Mouse (Mus musculus) heart, postnatal 10 days (tissue): ENCODE measurements around the gene Arl14. TPM values are rescaled to one million over a fixed set of nuclear protein-coding genes. Genes with fewer than 3 reads are reported as not detected.
"Not testable (repeated sequence)": the region's sequence is repeated elsewhere in the genome, so short reads cannot be mapped to it uniquely, and the experiment has no call there.

Experiments used
- DNase-seq, 2 experiments: peaks; one replicate each; pipeline ENCODE4 v3.0.0; 2021
- intact Hi-C: fragments of 180-260 bp; cut with DNase I; formaldehyde crosslinking; loops from one replicate; pipeline ENCODE4 v1.15.1; 2025
- total RNA-seq, 2 experiments: library from RNA; stranded (reverse); gene quantifications; 2 replicates each; pipeline ENCODE4 v1.2.3; 2021

Arl14 gene
- total RNA-seq, 2 experiments from 2014 or later: not detected

DNA sequence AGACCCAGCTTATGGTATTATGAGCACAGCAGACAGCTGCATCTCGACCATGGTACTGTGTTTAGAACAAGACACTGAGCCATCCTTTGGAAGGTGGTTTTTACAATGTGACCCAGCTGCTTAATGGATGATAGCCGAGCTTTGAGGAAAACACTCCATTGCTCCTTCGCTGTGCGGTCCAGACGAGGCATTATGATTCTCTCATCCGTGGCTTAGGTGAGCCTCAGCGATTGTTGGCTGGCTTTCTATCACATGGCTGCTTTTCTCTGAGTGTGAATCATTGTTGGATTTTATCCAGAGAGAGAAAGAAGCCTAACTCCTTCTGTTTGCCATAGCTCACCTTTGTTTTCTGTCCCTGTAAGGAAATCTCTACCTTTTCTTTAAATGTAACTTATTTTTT lies 32.5 kb downstream of the Arl14 start:
- DNase-seq: no peak
- intact Hi-C loops: loop anchor here (5.0 to 10.0 kb wide), 4 partner anchors 63 to 650 kb away; partner anchors contain the start of gene Ppm1l

DNA sequence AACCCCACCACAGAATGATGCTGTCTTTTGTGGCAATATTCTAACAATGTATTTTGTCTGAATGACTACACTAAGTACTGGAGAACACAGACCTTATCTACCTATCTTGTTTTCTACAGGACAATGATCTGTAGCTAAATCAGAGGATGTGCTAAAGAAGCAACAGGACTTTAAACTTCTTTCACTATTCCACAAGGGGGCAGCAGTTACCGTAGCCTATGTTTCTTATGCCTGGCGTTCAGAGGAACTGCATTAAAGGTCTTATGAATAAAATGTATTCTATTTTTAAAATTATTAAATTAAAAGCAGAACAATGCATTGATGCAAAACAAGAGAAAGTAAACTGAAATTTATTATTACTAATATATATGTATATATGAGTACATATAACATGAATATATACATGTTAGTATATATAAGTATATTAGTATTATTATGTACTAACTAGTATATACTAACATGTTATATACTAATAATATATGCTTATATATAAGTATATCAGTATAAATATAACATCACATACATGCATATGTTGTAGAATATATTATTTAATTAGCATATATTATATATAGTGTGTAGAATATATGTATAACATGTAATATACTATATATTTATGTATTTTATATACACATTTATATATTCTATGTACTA lies 35.0 kb downstream of the Arl14 start:
- intact Hi-C loops: loop anchor here (1.0 to 10.0 kb wide), 5 partner anchors 60 to 648 kb away; partner anchors contain the start of gene Ppm1l
- peak; percentile 60 to 74 for DNase-seq

DNA sequence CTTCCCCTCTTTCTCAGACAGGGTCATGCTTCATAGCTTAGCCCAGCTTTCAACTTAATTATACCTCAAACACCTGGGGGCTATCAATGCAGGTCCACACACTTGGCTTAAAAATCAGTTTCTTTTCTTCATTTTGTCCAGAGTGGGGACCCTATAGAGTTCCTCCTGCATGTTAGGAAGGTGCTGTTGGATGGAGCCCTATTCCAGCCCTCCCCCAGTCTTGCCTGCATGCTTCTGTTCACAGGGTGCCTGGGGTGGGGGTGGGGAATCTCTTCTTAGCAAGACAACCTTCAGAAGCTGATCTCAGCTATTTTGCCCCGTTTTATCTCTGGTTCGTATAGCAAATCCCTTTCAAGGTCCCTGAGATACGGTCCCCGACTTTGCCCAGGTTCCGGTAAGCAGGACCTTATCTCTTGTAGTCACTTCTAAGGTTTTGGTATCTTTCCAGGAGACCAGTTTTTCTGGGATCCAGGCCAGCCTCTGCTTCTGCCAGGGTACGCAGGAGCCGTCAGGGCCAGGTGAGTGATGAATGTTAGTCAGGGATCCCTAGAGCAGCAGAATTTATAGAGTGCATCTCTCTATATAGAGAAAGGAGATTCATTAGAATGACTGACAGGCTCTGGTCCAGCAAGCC lies 40.9 kb downstream of the Arl14 start:
- intact Hi-C loops: no loop called here
- peak; percentile 25 to 40 for DNase-seq

DNA sequence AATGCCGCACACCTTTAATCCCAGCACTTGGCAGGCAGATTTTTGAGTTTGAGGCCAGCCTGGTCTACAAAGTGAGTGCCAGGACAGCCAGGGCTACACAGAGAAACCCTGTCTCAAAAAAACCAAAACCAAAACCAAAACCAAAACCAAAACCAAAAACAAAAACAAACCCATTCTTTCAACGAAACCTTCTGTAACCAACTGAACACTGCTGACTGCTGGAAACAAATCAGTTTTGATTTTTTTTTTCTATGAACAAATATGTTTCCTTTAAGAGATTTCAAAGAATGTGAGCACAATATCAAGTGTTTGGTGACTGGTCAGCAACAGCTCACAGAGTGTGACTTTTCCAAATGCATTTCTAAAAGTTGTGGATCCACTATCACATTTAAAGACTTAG lies 42.1 kb downstream of the Arl14 start:
- intact Hi-C loops, DNase-seq: not testable (repeated sequence)

DNA sequence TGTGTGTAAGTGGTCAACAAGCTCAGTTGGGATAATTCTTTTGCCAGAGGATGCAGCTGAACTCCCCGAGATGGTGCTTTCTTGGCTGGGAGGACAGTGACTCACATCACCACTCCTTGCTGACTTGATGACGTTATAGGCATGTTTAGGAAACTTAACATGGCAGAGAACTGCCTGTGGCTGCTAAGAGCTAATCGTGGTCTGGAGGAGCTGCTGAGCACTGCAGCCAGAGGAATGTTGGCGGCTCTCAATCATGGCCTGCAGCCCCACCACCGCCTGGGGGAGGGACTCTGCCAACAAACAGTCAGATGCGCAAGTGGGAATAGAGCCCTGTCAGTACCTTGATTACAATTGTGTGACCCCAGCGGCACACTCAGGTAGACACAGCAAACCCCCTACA lies 49.6 kb downstream of the Arl14 start:
- peak; percentile 69 to 79 for DNase-seq
- intact Hi-C loops: loop anchor here (5.0 kb wide), 1 partner anchor 50 kb away; no protein-coding TSS in a partner anchor

Other genes starting within 250 kb of the Arl14 start
- gene Ift80, start 217.8 kb upstream of the Arl14 start, total RNA-seq: 1 to 10 TPM; 7.2 to 9.0 TPM
- gene Smc4, start 217.7 kb upstream of the Arl14 start, total RNA-seq: 10 to 100 TPM; 39.7 to 45.7 TPM
- gene Trim59, start 177.7 kb upstream of the Arl14 start, total RNA-seq: 10 to 100 TPM; 16.0 to 16.7 TPM
- gene Kpna4, start 95.3 kb upstream of the Arl14 start, total RNA-seq: 10 to 100 TPM; 57.1 to 75.4 TPM
- gene Ppm1l, start 94.4 kb downstream of the Arl14 start, total RNA-seq: 10 to 100 TPM; 23.6 to 24.2 TPM